Mouse (Mus musculus) bone marrow, adult 2 months (tissue): ENCODE data around the gene Sh2d6.

Experiments used
- CTCF ChIP-seq: fragments of 200-500 bp; IDR thresholded peaks from 2 replicates; pipeline ENCODE4 v1.5.1; 2011; ENCODE audit warnings: low read length, control low read depth; ENCODE audit not compliant: control insufficient read depth, insufficient read depth
- POLR2A ChIP-seq: fragments of 200-500 bp; IDR thresholded peaks from 2 replicates; pipeline ENCODE4 v1.6.1; 2011; ENCODE audit warnings: low read depth, mild to moderate bottlenecking, control low read depth, low read length, borderline replicate concordance; ENCODE audit not compliant: control insufficient read depth

DNA sequence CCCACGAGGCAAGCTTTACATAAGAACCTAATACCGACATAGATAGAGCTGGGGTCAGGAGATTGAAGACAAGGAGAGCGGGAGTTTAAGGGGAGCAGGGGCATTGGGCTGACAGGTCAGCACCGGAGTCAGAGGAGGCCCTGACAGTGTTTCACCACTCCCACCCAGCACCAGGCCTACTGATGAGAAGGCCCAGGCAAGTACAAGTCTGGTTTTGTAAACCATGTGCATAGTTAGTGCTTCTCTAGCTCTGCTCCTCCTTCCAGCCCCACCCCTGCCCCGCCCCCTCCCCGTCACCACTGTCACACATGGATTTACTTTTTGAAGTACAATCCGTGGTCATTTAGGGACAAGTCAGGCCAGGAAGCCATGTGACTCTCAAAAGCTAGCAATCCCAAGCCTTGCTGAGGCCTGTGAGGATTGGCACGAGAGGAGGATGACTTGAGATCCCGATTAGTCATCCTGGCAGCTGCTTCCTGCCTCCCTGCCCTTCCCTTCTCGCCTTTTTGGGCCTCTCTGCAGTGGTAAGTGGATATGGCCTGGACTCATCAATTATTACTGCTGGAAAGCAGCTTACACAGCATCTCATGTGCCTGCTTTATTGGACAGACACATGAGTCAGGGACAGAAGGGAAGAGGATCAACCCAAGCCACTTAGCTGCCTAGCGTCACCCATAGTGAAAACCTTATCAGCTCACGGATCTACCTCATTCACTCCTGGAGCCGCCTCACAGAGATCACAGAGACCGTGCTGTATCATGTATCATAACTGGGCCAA, 48.1 kb downstream of the Sh2d6 start:
- no peak for TF ChIP-seq CTCF
- TF ChIP-seq POLR2A = no peak
